Mouse (Mus musculus): Measurements from ENCODE around the gene Dync1i1. TPM values are rescaled to one million over a fixed set of nuclear protein-coding genes. Genes with fewer than 3 reads are reported as not detected.

The Dync1i1 gene
- total and polyA plus RNA-seq, 3 experiments: not detected

DNA sequence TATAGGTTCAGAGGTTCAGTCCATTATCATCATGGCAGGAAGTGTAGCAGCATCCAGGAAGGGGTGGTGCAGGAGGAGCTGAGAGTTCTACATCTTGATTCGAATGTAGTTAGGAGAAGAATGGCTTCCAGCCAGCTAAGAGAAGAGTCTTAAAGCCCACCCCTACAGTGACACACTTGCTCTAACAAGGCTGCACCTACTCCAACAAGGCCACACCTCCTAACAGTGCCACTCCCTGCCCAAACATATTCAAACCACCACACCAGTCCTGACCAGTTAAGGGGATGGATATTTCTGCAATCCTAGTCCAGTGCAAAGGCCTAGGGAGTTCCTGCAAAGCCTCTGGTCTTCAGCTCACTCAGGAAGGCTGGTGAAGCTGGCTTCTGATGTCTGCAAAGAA, 1.5 kb upstream of the Dync1i1 start:
- TF ChIP-seq CHD2 (IDR thresholded peaks at IDR 0.05; ENCODE audit: low read length) (no peak), ZC3H11A (IDR thresholded peaks at IDR 0.05; ENCODE audit: low read depth, low read length) (no peak), MAZ (IDR thresholded peaks at IDR 0.05; ENCODE audit: low read depth, low read length) (no peak), ZNF384 (IDR thresholded peaks at IDR 0.05; ENCODE audit: low read depth, low read length) (no peak), GABPA (IDR thresholded peaks at IDR 0.05; ENCODE audit: low read depth, low read length) (no peak), E2F4 (IDR thresholded peaks at IDR 0.05; ENCODE audit: borderline replicate concordance, low read depth, low read length) (no peak), NELFE (IDR thresholded peaks at IDR 0.05; ENCODE audit: low read depth, low read length) (no peak), HCFC1 (IDR thresholded peaks at IDR 0.05; ENCODE audit: low read depth, low read length) (no peak), CTCF (IDR thresholded peaks at IDR 0.05 in 2 of 3, conservative IDR thresholded peaks at IDR 0.05 in 1 of 3; ENCODE audit: control insufficient read depth in 1 of 3, insufficient read depth in 1 of 3, low read depth in 2 of 3, low read length in 3 of 3, poor library complexity in 1 of 3, severe bottlenecking in 1 of 3) (no peak), ZMIZ1 (IDR thresholded peaks at IDR 0.05; ENCODE audit: low read depth, low read length) (no peak), GATA1 (IDR thresholded peaks at IDR 0.05; ENCODE audit: low read depth, low read length) (no peak), NRF1 (IDR thresholded peaks at IDR 0.05; ENCODE audit: insufficient read depth, low read depth, low read length, poor library complexity, severe bottlenecking) (no peak), UBTF (IDR thresholded peaks at IDR 0.05; ENCODE audit: borderline replicate concordance, insufficient read depth, low read depth, low read length) (no peak)
- Histone ChIP-seq H3K79me2 (ENCODE audit: control insufficient read depth, insufficient read depth, low read length, poor library complexity) (no peaks in the 10 kb centered on the region), H3K36me3 (ENCODE audit: control insufficient read depth in 1 of 2, insufficient read depth in 2 of 2, low read length in 2 of 2) (no peaks in the 10 kb centered on the region), H3K9ac (ENCODE audit: control insufficient read depth, low read depth, low read length, poor library complexity, severe bottlenecking) (no peak overlapping the region), H3K27me3 (ENCODE audit: control insufficient read depth in 1 of 2, insufficient read depth in 2 of 2, low read length in 2 of 2) (no peaks in the 10 kb centered on the region; a peak in 1 of 4 replicates), H3K4me1 (ENCODE audit: control insufficient read depth in 1 of 2, insufficient read depth in 2 of 2, low read length in 2 of 2) (no peaks in the 10 kb centered on the region), H3K4me3 (ENCODE audit: control insufficient read depth in 1 of 2, insufficient read depth in 1 of 2, low read depth in 2 of 2, low read length in 2 of 2) (no peak overlapping the region), H3K9me3 (replicated peaks; ENCODE audit: insufficient read depth, low read length) (no peaks in the 10 kb centered on the region), H3K27ac (ENCODE audit: control insufficient read depth, low read depth, low read length) (no peak overlapping the region)
- no peak for DNase-seq (ENCODE audit: low read depth, low spot score)

DNA sequence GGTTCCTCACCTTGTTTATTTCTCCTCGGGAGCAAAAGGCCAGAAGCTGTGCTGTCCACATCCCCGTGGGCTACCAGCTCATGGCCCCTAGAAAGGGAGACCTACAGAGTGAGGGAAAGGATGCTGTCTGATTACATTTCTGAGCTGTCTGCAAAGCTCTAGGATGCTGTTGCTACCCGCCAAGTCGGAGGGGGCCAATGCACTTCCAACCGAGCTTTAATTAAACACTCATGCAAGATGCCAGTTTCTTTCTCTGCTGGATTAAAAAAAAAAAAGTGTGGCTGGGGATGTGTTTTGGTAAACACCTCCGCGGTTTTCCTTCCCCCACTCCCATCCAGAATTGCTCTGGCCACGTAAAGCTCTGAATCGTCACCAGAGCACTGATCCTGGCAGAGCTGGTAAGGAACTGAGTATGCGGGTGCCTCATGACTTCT, 815 bp downstream of the Dync1i1 start:
- no peak for DNase-seq (ENCODE audit: low read depth, low spot score)
- Histone ChIP-seq H3K36me3 (ENCODE audit: control insufficient read depth in 1 of 2, insufficient read depth in 2 of 2, low read length in 2 of 2) (no peaks in the 10 kb centered on the region), H3K9me3 (replicated peaks; ENCODE audit: insufficient read depth, low read length) (no peaks in the 10 kb centered on the region), H3K27ac (ENCODE audit: control insufficient read depth, low read depth, low read length) (no peak overlapping the region), H3K27me3 (ENCODE audit: control insufficient read depth in 1 of 2, insufficient read depth in 2 of 2, low read length in 2 of 2) (no peaks in the 10 kb centered on the region; a peak in 1 of 4 replicates), H3K9ac (ENCODE audit: control insufficient read depth, low read depth, low read length, poor library complexity, severe bottlenecking) (no peak overlapping the region), H3K4me1 (ENCODE audit: control insufficient read depth in 1 of 2, insufficient read depth in 2 of 2, low read length in 2 of 2) (no peaks in the 10 kb centered on the region), H3K79me2 (ENCODE audit: control insufficient read depth, insufficient read depth, low read length, poor library complexity) (no peaks in the 10 kb centered on the region), H3K4me3 (ENCODE audit: control insufficient read depth in 1 of 2, insufficient read depth in 1 of 2, low read depth in 2 of 2, low read length in 2 of 2) (no peak overlapping the region)
- no peak for TF ChIP-seq RCOR1 (IDR thresholded peaks at IDR 0.05; ENCODE audit: low read depth, low read length)
- no peak for TF ChIP-seq RAD21 (IDR thresholded peaks at IDR 0.05; ENCODE audit: low read depth, low read length)
- TF ChIP-seq MAZ (IDR thresholded peaks at IDR 0.05; ENCODE audit: low read depth, low read length): no peak
- TF ChIP-seq MEF2A (IDR thresholded peaks at IDR 0.05; ENCODE audit: extremely low read depth, insufficient replicate concordance, low read depth, low read length, poor library complexity, severe bottlenecking): no peak
- no peak for TF ChIP-seq ZNF384 (IDR thresholded peaks at IDR 0.05; ENCODE audit: low read depth, low read length)
- TF ChIP-seq GATA1 (IDR thresholded peaks at IDR 0.05; ENCODE audit: low read depth, low read length): no peak
- TF ChIP-seq CTCF (IDR thresholded peaks at IDR 0.05 in 2 of 3, conservative IDR thresholded peaks at IDR 0.05 in 1 of 3; ENCODE audit: control insufficient read depth in 1 of 3, insufficient read depth in 1 of 3, low read depth in 2 of 3, low read length in 3 of 3, poor library complexity in 1 of 3, severe bottlenecking in 1 of 3): no peak
- no peak for TF ChIP-seq ZKSCAN1 (IDR thresholded peaks at IDR 0.05; ENCODE audit: low read depth, low read length)
- TF ChIP-seq SMC3 (IDR thresholded peaks at IDR 0.05; ENCODE audit: low read depth, low read length): no peak
- no peak for TF ChIP-seq KAT2A (conservative IDR thresholded peaks at IDR 0.05; ENCODE audit: low read depth, low read length)
- TF ChIP-seq ZMIZ1 (IDR thresholded peaks at IDR 0.05; ENCODE audit: low read depth, low read length): no peak
- no peak for TF ChIP-seq E2F4 (IDR thresholded peaks at IDR 0.05; ENCODE audit: borderline replicate concordance, low read depth, low read length)
- no peak for TF ChIP-seq USF2 (IDR thresholded peaks at IDR 0.05; ENCODE audit: borderline replicate concordance in 1 of 2, insufficient read depth in 1 of 2, low read depth in 1 of 2, low read length in 2 of 2)
